Mouse (Mus musculus): Measurements from ENCODE around the gene Naa11.

Naa11 gene

DNA sequence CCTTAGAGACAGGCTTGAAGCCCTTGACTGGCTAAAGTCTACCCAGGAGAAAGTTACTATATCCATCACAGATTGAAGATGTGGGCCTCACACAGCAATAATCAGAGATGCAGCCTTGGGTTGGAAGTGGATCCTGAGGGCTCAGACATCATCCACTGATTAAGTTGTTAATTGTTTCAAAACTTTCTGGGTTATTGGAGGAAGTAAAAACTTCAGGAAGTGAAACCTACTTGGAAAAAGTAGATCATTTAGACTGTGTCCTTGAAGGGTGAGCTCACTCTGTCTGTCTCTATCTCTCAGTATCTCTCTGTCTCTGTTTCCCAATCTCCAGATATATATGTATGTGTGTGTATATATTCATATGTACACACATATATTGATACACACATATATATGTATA is 47.0 kb downstream of the Naa11 start:
- DNase-seq (ENCODE audit: low spot score in 2 of 2) = no peak

- no peak for DNase-seq (ENCODE audit: low spot score in 2 of 2)
These were observed 48.0 kb downstream of the Naa11 start for GRCm38 (mm10) chr5:97344144-97344543.

GRCm38 (mm10) chr5:97334794-97335193 is 57.4 kb downstream of the Naa11 start:
- no peak for DNase-seq (ENCODE audit: low spot score in 2 of 2)
